Mouse (Mus musculus): ENCODE data around the gene Cisd2.

Cisd2 gene

GRCm38 (mm10) chr3:135411056-135411455 is 12.7 kb downstream of the Cisd2 start:
- DNase-seq (ENCODE audit: low spot score), result no peak

GRCm38 (mm10) chr3:135409219-135409618 is 14.5 kb downstream of the Cisd2 start:
- DNase-seq (ENCODE audit: low spot score), result no peak

- no peak for DNase-seq (ENCODE audit: low spot score)
Measured at GRCm38 (mm10) chr3:135407351-135407750, 16.4 kb downstream of the Cisd2 start.

- no peak for DNase-seq (ENCODE audit: low spot score)
Measured at GRCm38 (mm10) chr3:135404599-135404998, 19.1 kb downstream of the Cisd2 start.

- DNase-seq (ENCODE audit: low spot score), result no peak
Measured at GRCm38 (mm10) chr3:135403856-135404255, 19.9 kb downstream of the Cisd2 start.

- no peak for DNase-seq (ENCODE audit: low spot score)
Measured at GRCm38 (mm10) chr3:135403211-135403610, 20.5 kb downstream of the Cisd2 start.

- DNase-seq (ENCODE audit: low spot score), result peak; percentile 84
Measured at GRCm38 (mm10) chr3:135402201-135402658, 21.5 kb downstream of the Cisd2 start.

GRCm38 (mm10) chr3:135397112-135397511 is 26.6 kb downstream of the Cisd2 start:
- no peak for DNase-seq (ENCODE audit: low spot score)

- no peak for DNase-seq (ENCODE audit: low spot score)
Measured at GRCm38 (mm10) chr3:135396081-135396480, 27.6 kb downstream of the Cisd2 start.

GRCm38 (mm10) chr3:135395085-135395484 is 28.6 kb downstream of the Cisd2 start:
- no peak for DNase-seq (ENCODE audit: low spot score)

- no peak for DNase-seq (ENCODE audit: low spot score)
Measured at GRCm38 (mm10) chr3:135393186-135393585, 30.5 kb downstream of the Cisd2 start.

GRCm38 (mm10) chr3:135379868-135380267 is 43.9 kb downstream of the Cisd2 start:
- DNase-seq (ENCODE audit: low spot score), result no peak

- no peak for DNase-seq (ENCODE audit: low spot score)
Measured at GRCm38 (mm10) chr3:135377445-135377844, 46.3 kb downstream of the Cisd2 start.

GRCm38 (mm10) chr3:135375836-135376235 is 47.9 kb downstream of the Cisd2 start:
- DNase-seq (ENCODE audit: low spot score), result no peak

GRCm38 (mm10) chr3:135357394-135357793 is 66.3 kb downstream of the Cisd2 start:
- no peak for DNase-seq (ENCODE audit: low spot score)
